Mouse (Mus musculus) stomach, postnatal 0 days (tissue): ENCODE results near the gene Gm12258. TPM values are rescaled to one million over a fixed set of nuclear protein-coding genes. Genes with fewer than 3 reads are reported as not detected.

Experiments
- ATAC-seq: fragments of 200-750 bp; cut with Nextera tagmentation; 2 replicates; pipeline ENCODE4 v1.8.0; 2017; ENCODE audit not compliant: low FRiP score, low TSS enrichment
- DNase-seq: peaks from one replicate; pipeline ENCODE4 v3.0.0-alpha.2; 2016; ENCODE audit warnings: low spot score
- H3K27ac ChIP-seq: fragments of 300-500 bp; sonication (generic); replicated peaks from 2 replicates; pipeline ENCODE4 v1.5.1; 2014; ENCODE audit warnings: mild to moderate bottlenecking, control low read depth
- H3K27me3 ChIP-seq: fragments of 300-500 bp; sonication (generic); 2 replicates; pipeline ENCODE4 v1.6.1; 2014; ENCODE audit warnings: low read length; ENCODE audit not compliant: control insufficient read depth, insufficient read depth
- H3K36me3 ChIP-seq: fragments of 300-500 bp; sonication (generic); 2 replicates; pipeline ENCODE4 v1.6.1; 2014; ENCODE audit warnings: low read length, mixed read lengths; ENCODE audit not compliant: control insufficient read depth, insufficient read depth
- H3K4me1 ChIP-seq: fragments of 300-500 bp; sonication (generic); replicated peaks from 2 replicates; pipeline ENCODE4 v1.6.1; 2014; ENCODE audit warnings: antibody characterized with exemption; ENCODE audit not compliant: control insufficient read depth, insufficient read depth
- H3K4me2 ChIP-seq: fragments of 300-500 bp; sonication (generic); replicated peaks from 2 replicates; pipeline ENCODE4 v1.6.1; 2014; ENCODE audit warnings: low read depth, mild to moderate bottlenecking, control low read depth, moderate library complexity
- H3K4me3 ChIP-seq: fragments of 300-500 bp; sonication (generic); 2 replicates; pipeline ENCODE4 v1.5.1; 2014; ENCODE audit warnings: low read depth, low read length, control low read depth
- H3K9ac ChIP-seq: fragments of 300-500 bp; sonication (generic); 2 replicates; pipeline ENCODE4 v1.6.1; 2014; ENCODE audit warnings: mild to moderate bottlenecking, low read length, control low read depth, mixed read lengths
- H3K9me3 ChIP-seq: fragments of 300-500 bp; sonication (generic); 2 replicates; pipeline ENCODE4 v1.6.1; 2016; ENCODE audit warnings: low read length; ENCODE audit not compliant: control insufficient read depth
- CTCF ChIP-seq: IDR thresholded peaks from 2 replicates; pipeline ENCODE4 v1.5.1; 2016; ENCODE audit warnings: antibody characterized with exemption, low read depth, mild to moderate bottlenecking, moderate library complexity
- EP300 ChIP-seq: optimal IDR thresholded peaks from 2 replicates; pipeline ENCODE3; 2016; ENCODE audit warnings: antibody characterized with exemption
- WGBS: fragments of 180-500 bp; shearing (Covaris S2); extraction: QIAGEN DNeasy Blood & Tissue Kit; methylation state at CpG from one replicate; pipeline ENCODE4 v1.1.7; 2014; 5-methylcytosine and 5-hydroxymethylcytosine counted together
- polyA plus RNA-seq: library from polyadenylated mRNA; unstranded; fragments of >200 nt; fragmentation: Nextera tagmentation; extraction: Ambion mirVana; gene quantifications from 2 replicates; pipeline ENCODE4 v1.2.1, GENCODE M21; 2015

Gm12258 gene
- polyA plus RNA-seq, 1 experiment from 2014 or later, result 2.4 TPM

- WGBS, result 83% methylated on average over 10 of the region's 10 CpGs
- Histone ChIP-seq H3K36me3 (peaks cover 12% of the 10 kb centered on the region), H3K27me3 (no peaks in the 10 kb centered on the region), H3K4me1 (no peaks in the 10 kb centered on the region), H3K9me3 (no peaks in the 10 kb centered on the region), H3K4me2 (no peak overlapping the region), H3K27ac (no peak overlapping the region), H3K9ac (no peak overlapping the region), H3K4me3 (no peak overlapping the region)
- TF ChIP-seq CTCF (no peak), EP300 (no peak)
- ATAC-seq, result no peak
- no peak for DNase-seq
These were observed 43.6 kb downstream of the Gm12258 start for GRCm38 (mm10) chr11:58890511-58890910.

DNA sequence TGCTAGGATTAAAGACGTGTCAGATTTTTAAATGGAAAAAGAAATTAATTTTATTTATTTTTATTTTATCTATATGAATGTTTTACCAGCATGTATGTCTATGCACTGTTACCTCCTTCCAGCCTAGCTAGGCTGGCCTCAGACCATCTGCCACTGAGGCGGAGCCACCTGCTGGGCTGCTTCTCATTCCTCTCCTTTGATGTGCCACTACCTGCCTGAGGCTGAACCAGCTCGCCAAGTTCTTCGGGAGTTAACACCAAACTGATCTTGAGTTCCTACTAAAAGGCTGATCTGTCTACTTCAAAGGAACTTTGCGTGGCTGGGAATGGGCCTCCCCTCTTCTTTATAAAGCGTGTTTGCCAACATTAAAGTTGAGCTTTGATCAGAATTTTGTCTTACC is 47.5 kb downstream of the Gm12258 start:
- TF ChIP-seq CTCF (peak; percentile 19; the same call in 1 of the 2 replicates), EP300 (no peak)
- H3K4me2 ChIP-seq, result no peak overlapping the region
- H3K4me3 ChIP-seq, result no peak overlapping the region
- no peaks in the 10 kb centered on the region for H3K9me3 ChIP-seq
- H3K4me1 ChIP-seq, result no peaks in the 10 kb centered on the region
- no peak overlapping the region for H3K27ac ChIP-seq
- H3K36me3 ChIP-seq, result peaks cover 12% of the 10 kb centered on the region
- H3K27me3 ChIP-seq, result no peaks in the 10 kb centered on the region
- WGBS, result 60% methylated on average over 6 of the region's 6 CpGs
- DNase-seq (no peak), ATAC-seq (no peak)
- no peak overlapping the region for H3K9ac ChIP-seq

DNA sequence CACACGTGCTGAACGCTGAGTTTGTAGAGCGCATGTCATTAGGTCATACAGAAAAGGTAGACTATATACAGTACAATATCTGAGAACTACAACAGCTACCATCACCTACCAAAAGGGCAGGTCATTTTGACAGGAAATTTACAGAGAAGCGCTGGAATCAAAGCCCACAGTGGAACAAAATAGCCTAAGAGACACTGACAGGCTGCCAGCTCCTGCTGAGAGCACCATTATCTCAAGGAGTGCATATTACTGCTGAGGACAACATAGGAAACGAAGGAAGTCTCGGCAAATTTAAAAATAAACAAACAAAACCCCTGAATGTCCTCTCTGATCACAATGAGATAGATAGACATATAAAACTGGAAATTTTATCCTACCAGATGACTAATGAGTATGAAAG is 50.5 kb downstream of the Gm12258 start:
- no peak for ATAC-seq
- TF ChIP-seq EP300, result no peak
- no peak for TF ChIP-seq CTCF
- WGBS, result 82% methylated on average over 6 of the region's 6 CpGs

DNA sequence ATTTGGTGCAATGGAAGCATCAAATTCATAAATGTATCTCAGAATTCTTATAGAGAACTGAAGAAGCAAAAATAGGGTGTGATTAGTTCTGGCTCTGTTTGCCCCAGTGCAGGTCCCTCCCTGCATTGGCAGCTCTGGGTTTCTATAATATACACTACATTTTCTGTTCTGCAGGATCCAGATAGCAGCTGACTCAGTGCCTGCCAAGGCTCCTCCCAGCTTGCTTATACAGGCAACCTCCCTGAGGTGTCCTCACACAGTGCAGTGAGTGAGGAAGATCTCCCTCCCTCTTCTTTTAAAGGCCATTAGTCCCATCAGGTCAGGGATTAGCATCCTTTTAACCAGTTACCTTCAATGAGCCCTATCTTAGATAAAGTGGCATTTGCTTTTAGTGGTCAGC is 54.1 kb downstream of the Gm12258 start:
- H3K9me3 ChIP-seq, result no peaks in the 10 kb centered on the region
- DNase-seq (no peak), ATAC-seq (no peak)
- no peak overlapping the region for H3K4me2 ChIP-seq
- H3K4me3 ChIP-seq, result no peak overlapping the region
- no peaks in the 10 kb centered on the region for H3K27me3 ChIP-seq
- no peak for TF ChIP-seq CTCF
- no peak for TF ChIP-seq EP300
- no peak overlapping the region for H3K27ac ChIP-seq
- H3K4me1 ChIP-seq, result 0 out of 2 replicates have a peak, but pooled peaks cover 4% of the 10 kb centered on the region
- no peak overlapping the region for H3K9ac ChIP-seq
- peaks cover 8% of the 10 kb centered on the region; the same call in 1 of the 2 replicates for H3K36me3 ChIP-seq

More for the DNA sequence above, 50.5 kb downstream of the Gm12258 start:
- no peak overlapping the region for H3K4me2 ChIP-seq
- no peak overlapping the region for H3K9ac ChIP-seq
- H3K36me3 ChIP-seq, result peaks cover 10% of the 10 kb centered on the region
- no peaks in the 10 kb centered on the region for H3K9me3 ChIP-seq
- H3K27me3 ChIP-seq, result no peaks in the 10 kb centered on the region
- no peak overlapping the region for H3K4me3 ChIP-seq
- H3K4me1 ChIP-seq, result no peaks in the 10 kb centered on the region
- no peak overlapping the region for H3K27ac ChIP-seq
- no peak for DNase-seq

GRCm38 (mm10) chr11:58903511-58904409 is 56.8 kb downstream of the Gm12258 start, which contains the start of gene Zfp39:
Gene Zfp39 (minus strand): TSS chr11:58904225.
- Histone ChIP-seq H3K4me3 (peak within 1 kb of the TSS; percentile 60), H3K27ac (peak within 1 kb of the TSS; percentile 91), H3K4me1 (0 out of 2 replicates have a peak, but pooled peaks cover 4% of the 10 kb centered on the region), H3K9me3 (no peaks in the 10 kb centered on the region), H3K36me3 (peaks cover 8% of the 10 kb centered on the region; the same call in 1 of the 2 replicates), H3K9ac (peak within 1 kb of the TSS; percentile 85), H3K27me3 (no peaks in the 10 kb centered on the region), H3K4me2 (peak within 1 kb of the TSS; percentile 79)
- under 1% methylated on average over 40 of the region's 40 CpGs for WGBS
- ATAC-seq (peak; percentile 96), DNase-seq (peak; percentile 92)
- no peak for TF ChIP-seq EP300
- 0 out of 2 replicates have a peak, but pooled peaks have one; percentile 17 for TF ChIP-seq CTCF

DNA sequence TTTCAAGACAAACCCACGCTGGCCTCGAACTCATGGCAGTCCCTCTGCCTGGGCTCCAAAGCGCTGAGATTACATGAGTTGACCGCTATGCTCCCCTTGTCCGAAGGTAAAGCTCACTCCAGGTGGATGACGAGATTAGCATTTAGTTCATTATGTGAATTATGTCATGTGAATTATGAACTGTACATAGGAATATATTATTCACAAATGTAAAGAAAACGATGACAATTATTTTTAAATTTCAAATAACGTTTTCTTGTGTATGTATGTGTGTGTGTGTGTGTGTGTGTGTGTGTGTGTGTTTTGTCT is 57.4 kb downstream of the Gm12258 start:
- no peaks in the 10 kb centered on the region for H3K9me3 ChIP-seq
- peak overlapping the region; percentile 60 for H3K4me3 ChIP-seq
- peak overlapping the region; percentile 91 for H3K27ac ChIP-seq
- no peaks in the 10 kb centered on the region for H3K27me3 ChIP-seq
- WGBS, result 3% methylated on average over 8 of the region's 8 CpGs
- TF ChIP-seq CTCF, result no peak
- no peak for ATAC-seq
- DNase-seq, result no peak
- H3K4me1 ChIP-seq, result 0 out of 2 replicates have a peak, but pooled peaks cover 4% of the 10 kb centered on the region
- peak overlapping the region; percentile 85; the same call in 1 of the 2 replicates for H3K9ac ChIP-seq
- peaks cover 8% of the 10 kb centered on the region; the same call in 1 of the 2 replicates for H3K36me3 ChIP-seq
- peak overlapping the region; percentile 79 for H3K4me2 ChIP-seq
